In the genomic region with DNA sequence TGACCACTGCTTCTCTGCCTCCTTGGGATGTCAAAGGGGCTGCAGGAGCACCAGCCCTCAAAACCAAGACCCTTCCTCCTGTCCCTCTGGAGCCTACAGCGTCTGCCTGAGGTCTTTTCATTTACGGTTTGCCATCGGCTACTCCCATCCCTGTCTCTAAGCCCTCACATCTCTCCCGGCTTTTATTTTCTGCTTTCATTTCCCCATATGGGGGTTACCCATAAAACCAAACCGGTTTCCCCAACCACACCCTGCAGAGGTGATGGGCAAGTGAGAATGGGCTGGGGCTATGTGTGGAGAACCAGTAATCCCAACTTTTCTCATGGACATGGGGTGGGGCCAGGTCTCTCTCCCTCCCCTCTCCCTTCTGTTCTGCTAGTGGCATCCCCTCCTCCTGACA, we compare ENCODE assay signal across 13 mouse cellular contexts.
"Had no signal": no experiment of that assay in that cellular context is flagged by ENCODE, and none has a peak within 500 bp of the region (broad histone marks: within the 10 kb centered on the region; RNA-seq: fewer than 3 reads in every experiment).

No protein-coding gene starts in this region.

- H3K9ac ChIP-seq: intestine, embryonic 15.5 days; liver, embryonic 14.5 days; neural tube, embryonic 15.5 days had no signal

- H3K27me3 ChIP-seq: intestine, embryonic 15.5 days; neural tube, embryonic 15.5 days had no signal

- DNase-seq: kidney, adult 8-10 months; kidney, postnatal 25 days; layer of hippocampus, adult 9-11 months; lung, adult 18-20 months; midbrain, embryonic 14.5 days; right cerebral cortex, postnatal 4 days; spleen, adult 18-20 months; thymus, postnatal 36 days had no signal

- H3K9me3 ChIP-seq: intestine, embryonic 15.5 days; midbrain, embryonic 10.5 days; neural tube, embryonic 15.5 days had no signal

- H3K27ac ChIP-seq: intestine, embryonic 15.5 days; liver, embryonic 14.5 days; midbrain, embryonic 10.5 days had no signal

- H3K4me3 ChIP-seq: intestine, embryonic 15.5 days; midbrain, embryonic 10.5 days; myocyte; neural tube, embryonic 15.5 days had no signal

- H3K36me3 ChIP-seq: intestine, embryonic 15.5 days; midbrain, embryonic 10.5 days; neural tube, embryonic 15.5 days had no signal

- H3K4me2 ChIP-seq: intestine, embryonic 15.5 days; neural tube, embryonic 15.5 days had no signal
